Mouse (Mus musculus) gastrocnemius, postnatal 25 days (tissue): Measurements from ENCODE around the gene Nphs2. TPM values are rescaled to one million over a fixed set of nuclear protein-coding genes. Genes with fewer than 3 reads are reported as not detected.

Source experiments
- DNase-seq: peaks from one replicate; pipeline ENCODE4 v3.0.0; 2022
- total RNA-seq, 2 experiments: library from RNA; stranded (reverse); gene quantifications; 1 replicate in 1 of 2; 2 replicates in 1 of 2; pipeline ENCODE4 v1.2.3; 2021

Nphs2 gene
- total RNA-seq, 2 experiments from 2014 or later = not detected

- DNase-seq = no peak
Measured at GRCm38 (mm10) chr1:156365740-156366139, 55.2 kb downstream of the Nphs2 start, which contains the start of gene Gm2000. Gene Gm2000, plus strand, starts transcription at chr1:156366040.

Other genes starting within 250 kb of the Nphs2 start
- not detected for gene Fam163a, start 105.7 kb upstream of the Nphs2 start, total RNA-seq
- not detected for gene Tdrd5, start 7.1 kb upstream of the Nphs2 start, total RNA-seq
- gene Gm2000, start 55.3 kb downstream of the Nphs2 start, total RNA-seq = 100 to 1,000 TPM; 338 to 346 TPM
- not detected for gene Axdnd1, start 110.4 kb downstream of the Nphs2 start, total RNA-seq
- gene Soat1, start 163.6 kb downstream of the Nphs2 start, total RNA-seq = 1 to 10 TPM; 6.5 TPM
- gene Gm10031, start 213.3 kb downstream of the Nphs2 start, total RNA-seq = 10 to 100 TPM; 37.0 to 40.9 TPM
- gene Abl2, start 248.1 kb downstream of the Nphs2 start, total RNA-seq = 10 to 100 TPM; 15.6 to 17.3 TPM